Comparison of ENCODE assay signal across 9 mouse cellular contexts in the genomic region with DNA sequence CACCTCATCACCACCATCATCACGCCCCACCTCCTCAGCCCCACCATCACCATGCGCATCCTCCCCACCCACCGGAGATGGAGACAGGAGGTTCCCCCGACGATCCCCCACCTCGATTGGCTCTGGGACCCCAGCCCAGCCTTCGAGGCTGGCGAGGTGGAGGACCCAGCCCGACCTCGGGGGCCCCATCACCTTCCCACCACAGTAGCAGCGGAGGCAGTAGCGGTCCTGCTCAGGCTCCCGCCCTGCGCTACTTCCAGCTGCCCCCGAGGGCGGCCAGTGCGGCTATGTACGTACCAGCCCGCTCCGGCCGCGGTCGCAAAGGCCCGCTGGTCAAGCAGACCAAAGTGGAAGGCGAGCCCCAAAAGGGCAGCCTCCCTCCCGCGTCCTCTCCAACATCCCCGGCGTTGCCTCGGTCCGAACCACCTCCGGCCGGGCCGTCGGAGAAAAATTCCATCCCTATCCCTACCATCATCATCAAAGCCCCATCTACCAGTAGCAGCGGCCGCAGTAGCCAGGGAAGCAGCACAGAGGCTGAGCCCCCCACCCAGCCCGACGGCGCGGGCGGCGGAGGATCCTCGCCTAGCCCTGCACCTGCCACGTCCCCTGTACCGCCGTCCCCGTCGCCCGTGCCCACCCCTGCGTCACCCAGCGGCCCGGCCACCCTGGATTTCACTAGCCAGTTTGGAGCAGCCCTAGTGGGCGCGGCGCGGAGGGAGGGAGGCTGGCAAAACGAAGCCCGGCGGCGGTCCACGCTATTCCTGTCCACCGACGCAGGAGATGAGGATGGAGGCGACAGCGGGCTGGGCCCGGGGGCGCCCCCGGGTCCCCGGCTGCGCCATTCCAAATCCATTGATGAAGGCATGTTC. TPM values are rescaled to one million over a fixed set of nuclear protein-coding genes. Genes with fewer than 3 reads are reported as not detected.
A peak's percentile ranks its signal among the peaks of the same experiment; 100 is the strongest.
DNase-seq lines count a peak whose midpoint lies in the region; ATAC-seq lines count a peak whose summit lies in the region.
"Had no signal": no experiment of that assay in that cellular context is flagged by ENCODE, and none has a peak within 500 bp of the region (broad histone marks: within the 10 kb centered on the region; RNA-seq: fewer than 3 reads in every experiment).

No protein-coding gene starts in this region.

- no peak overlapping the region for H3K27ac ChIP-seq in heart, embryonic 12.5 days (ENCODE audit: poor library complexity, severe bottlenecking)
- H3K27ac ChIP-seq in intestine, embryonic 16.5 days (ENCODE audit: low read length) = no peak overlapping the region
- no peak overlapping the region for H3K27ac ChIP-seq in stomach, embryonic 16.5 days (ENCODE audit: low read length)

- no peak for ATAC-seq in heart, embryonic 12.5 days (ENCODE audit: insufficient number of reproducible peaks, low FRiP score)
- no peak for ATAC-seq in intestine, embryonic 16.5 days
- no peak for ATAC-seq in stomach, embryonic 16.5 days (ENCODE audit: insufficient read depth, low FRiP score)

- H3K36me3 ChIP-seq in heart, embryonic 12.5 days = no peaks in the 10 kb centered on the region
- H3K36me3 ChIP-seq in intestine, embryonic 16.5 days (ENCODE audit: control insufficient read depth, insufficient read depth, low read length) = no peaks in the 10 kb centered on the region
- H3K36me3 ChIP-seq in stomach, embryonic 16.5 days (ENCODE audit: control insufficient read depth, insufficient read depth, low read length) = no peaks in the 10 kb centered on the region

- no peaks in the 10 kb centered on the region for H3K9me3 ChIP-seq in heart, embryonic 12.5 days (replicated peaks)
- H3K9me3 ChIP-seq in intestine, embryonic 16.5 days (ENCODE audit: control insufficient read depth, low read length) = no peaks in the 10 kb centered on the region
- no peaks in the 10 kb centered on the region for H3K9me3 ChIP-seq in stomach, embryonic 16.5 days (replicated peaks; ENCODE audit: control insufficient read depth, low read length)

- peaks cover 44% of the 10 kb centered on the region for H3K4me1 ChIP-seq in heart, embryonic 12.5 days (replicated peaks)
- peaks cover 16% of the 10 kb centered on the region for H3K4me1 ChIP-seq in intestine, embryonic 16.5 days (ENCODE audit: control insufficient read depth, insufficient read depth, low read length)
- peaks cover 21% of the 10 kb centered on the region; the same call in 1 of the 2 replicates for H3K4me1 ChIP-seq in stomach, embryonic 16.5 days (ENCODE audit: control insufficient read depth, insufficient read depth, low read length)

- H3K27me3 ChIP-seq in heart, embryonic 12.5 days (replicated peaks) = peaks cover 97% of the 10 kb centered on the region
- H3K27me3 ChIP-seq in intestine, embryonic 16.5 days (replicated peaks; ENCODE audit: control insufficient read depth, insufficient read depth, low read length) = peaks cover 70% of the 10 kb centered on the region
- H3K27me3 ChIP-seq in stomach, embryonic 16.5 days (ENCODE audit: control insufficient read depth, insufficient read depth, low read length) = peaks cover 68% of the 10 kb centered on the region

- DNase-seq in heart, adult 18-20 months = no peak
- DNase-seq in right cerebral cortex, postnatal 4 days = peak; percentile 46
- DNase-seq in right cerebral cortex, adult 18-20 months = no peak
- no peak for DNase-seq in gastrocnemius, postnatal 25 days
- DNase-seq in left cerebral cortex, postnatal 4 days = no peak

- WGBS in heart, embryonic 12.5 days = 5% methylated on average over 68 of the region's 71 CpGs
- 7% methylated on average over 71 of the region's 71 CpGs for WGBS in intestine, embryonic 16.5 days
- WGBS in stomach, embryonic 16.5 days = 5% methylated on average over 71 of the region's 71 CpGs

- peak overlapping the region; percentile 49 for H3K4me2 ChIP-seq in heart, embryonic 12.5 days
- no peak overlapping the region for H3K4me2 ChIP-seq in intestine, embryonic 16.5 days (ENCODE audit: low read depth, low read length)
- no peak overlapping the region for H3K4me2 ChIP-seq in stomach, embryonic 16.5 days (ENCODE audit: low read depth, low read length)

- H3K4me3 ChIP-seq in heart, embryonic 12.5 days = peak overlapping the region; percentile 24
- H3K4me3 ChIP-seq in intestine, embryonic 16.5 days (ENCODE audit: low read length) = 0 out of 2 replicates have a peak overlapping the region, but pooled peaks have one; percentile 2
- no peak overlapping the region for H3K4me3 ChIP-seq in stomach, embryonic 16.5 days (replicated peaks; ENCODE audit: low read length)

- no peak overlapping the region for H3K9ac ChIP-seq in heart, embryonic 12.5 days
- no peak overlapping the region for H3K9ac ChIP-seq in intestine, embryonic 16.5 days (ENCODE audit: low read depth, low read length)
- H3K9ac ChIP-seq in stomach, embryonic 16.5 days (ENCODE audit: low read length) = peak overlapping the region; percentile 5; the same call in 1 of the 2 replicates

- intact Hi-C loops in left cerebral cortex, postnatal 4 days (cut with DNase I) = loop anchor here (1.0 to 10.0 kb wide), 2 partner anchors 90 to 133 kb away; no protein-coding TSS in a partner anchor

RNA-seq across cellular contexts. Expression of gene Syt3, which starts 31.8 kb away (rescaled TPM):
- polyA plus RNA-seq in heart, embryonic 12.5 days (2016; fragmentation: Nextera tagmentation; extraction: Ambion mirVana) = 0.55 and 0.63 TPM in 2 replicates
- 1 to 10 TPM; 2.3 to 2.9 TPM for total RNA-seq in heart, adult 18-20 months (2021)
- 0.82 and 1.2 TPM in 2 replicates for polyA plus RNA-seq in intestine, embryonic 16.5 days (2015; fragmentation: Nextera tagmentation; extraction: Ambion mirVana)
- 1.3 and 1.5 TPM in 2 replicates for polyA plus RNA-seq in stomach, embryonic 16.5 days (2015; fragmentation: Nextera tagmentation; extraction: Ambion mirVana)
- 1 to 10 TPM; 1.1 to 1.8 TPM for total RNA-seq in gastrocnemius, postnatal 25 days (2021)
- 10 to 100 TPM; 45.1 to 52.4 TPM for total RNA-seq in left cerebral cortex, postnatal 4 days (2021)

RNA-seq across cellular contexts. Expression of gene 1700008O03Rik, which starts 33.5 kb away (rescaled TPM):
- 0.40 and 0.94 TPM in 2 replicates for polyA plus RNA-seq in heart, embryonic 12.5 days (2016; fragmentation: Nextera tagmentation; extraction: Ambion mirVana)
- under 1 TPM; 0.30 to 0.31 TPM for total RNA-seq in heart, adult 18-20 months (2021)
- 0.66 and 0.88 TPM in 2 replicates for polyA plus RNA-seq in intestine, embryonic 16.5 days (2015; fragmentation: Nextera tagmentation; extraction: Ambion mirVana)
- 0.84 and 1.2 TPM in 2 replicates for polyA plus RNA-seq in stomach, embryonic 16.5 days (2015; fragmentation: Nextera tagmentation; extraction: Ambion mirVana)
- not detected for total RNA-seq in gastrocnemius, postnatal 25 days (2021)
- 1 to 10 TPM; 1.3 to 2.4 TPM for total RNA-seq in left cerebral cortex, postnatal 4 days (2021)
- total RNA-seq: megakaryocyte-erythroid progenitor cell, adult 5-6 weeks had no signal

RNA-seq across cellular contexts. Expression of gene Shank1, which starts 42.1 kb away (rescaled TPM):
- 0.80 and 0.86 TPM in 2 replicates for polyA plus RNA-seq in heart, embryonic 12.5 days (2016; fragmentation: Nextera tagmentation; extraction: Ambion mirVana)
- 1 to 10 TPM; 2.1 to 2.7 TPM for total RNA-seq in heart, adult 18-20 months (2021)
- polyA plus RNA-seq in intestine, embryonic 16.5 days (2015; fragmentation: Nextera tagmentation; extraction: Ambion mirVana) = 1.2 and 1.5 TPM in 2 replicates
- polyA plus RNA-seq in stomach, embryonic 16.5 days (2015; fragmentation: Nextera tagmentation; extraction: Ambion mirVana) = 1.7 TPM in 2 replicates
- total RNA-seq in gastrocnemius, postnatal 25 days (2021) = under 1 TPM; 0.49 to 0.54 TPM
- 100 to 1,000 TPM; 299 to 336 TPM for total RNA-seq in left cerebral cortex, postnatal 4 days (2021)

RNA-seq across cellular contexts. Expression of gene Clec11a, which starts 45.4 kb away (rescaled TPM):
- 0.68 and 0.79 TPM in 2 replicates for polyA plus RNA-seq in heart, embryonic 12.5 days (2016; fragmentation: Nextera tagmentation; extraction: Ambion mirVana)
- total RNA-seq in heart, adult 18-20 months (2021) = under 1 TPM; 0.69 to 0.87 TPM
- polyA plus RNA-seq in intestine, embryonic 16.5 days (2015; fragmentation: Nextera tagmentation; extraction: Ambion mirVana) = 6.7 and 7.1 TPM in 2 replicates
- polyA plus RNA-seq in stomach, embryonic 16.5 days (2015; fragmentation: Nextera tagmentation; extraction: Ambion mirVana) = 6.1 and 7.4 TPM in 2 replicates
- 1 to 10 TPM; 1.9 to 2.6 TPM for total RNA-seq in gastrocnemius, postnatal 25 days (2021)
- total RNA-seq in left cerebral cortex, postnatal 4 days (2021) = 1 to 10 TPM; 2.5 to 2.8 TPM

Comparison
In these comparisons a context has a peak if more than half of its experiments do, and no peak if none do; other contexts are left out.
1. RNA of gene Syt3, which starts 31.8 kb away (total RNA-seq): 45.1 to 52.4 TPM in left cerebral cortex, postnatal 4 days; 2.3 to 2.9 TPM in heart, adult 18-20 months and 1.1 to 1.8 TPM in gastrocnemius, postnatal 25 days; every median in the first group is over 10 times any median in the second.
2. RNA of gene Shank1, which starts 42.1 kb away (total RNA-seq): 299 to 336 TPM in left cerebral cortex, postnatal 4 days; 2.1 to 2.7 TPM in heart, adult 18-20 months and 0.49 to 0.54 TPM in gastrocnemius, postnatal 25 days; every median in the first group is over 10 times any median in the second.